ENCODE assay signal across 15 mouse cellular contexts in the genomic region with DNA sequence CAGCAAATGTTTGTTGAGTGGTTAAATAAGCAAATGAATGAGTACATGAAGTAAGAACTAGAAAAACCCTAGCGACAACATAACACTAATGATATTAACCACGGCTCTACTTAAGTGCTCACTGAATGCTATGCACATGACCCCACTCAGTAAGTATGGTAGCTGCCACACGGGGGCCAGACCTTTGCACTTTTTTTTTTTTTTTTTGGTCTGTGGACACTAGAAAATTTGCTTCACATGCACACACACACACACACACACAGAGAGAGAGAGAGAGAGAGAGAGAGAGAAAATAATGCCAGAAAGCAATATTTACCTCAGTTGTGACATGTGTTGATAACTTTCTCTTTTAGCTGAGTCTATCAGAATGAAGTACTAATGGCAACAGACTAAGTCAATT.
"Had no signal": no experiment of that assay in that cellular context is flagged by ENCODE, and none has a peak within 500 bp of the region (broad histone marks: within the 10 kb centered on the region; RNA-seq: fewer than 3 reads in every experiment).

No protein-coding gene starts in this region.

- H3K9ac ChIP-seq: neural tube, embryonic 13.5 days; neural tube, embryonic 15.5 days; stomach, embryonic 15.5 days had no signal

- H3K9me3 ChIP-seq: neural tube, embryonic 13.5 days; neural tube, embryonic 15.5 days; stomach, embryonic 15.5 days had no signal

- H3K4me2 ChIP-seq: neural tube, embryonic 13.5 days; neural tube, embryonic 15.5 days; stomach, embryonic 15.5 days had no signal

- H3K27ac ChIP-seq: neural tube, embryonic 15.5 days; stomach, embryonic 15.5 days; stomach, postnatal 0 days had no signal

- DNase-seq: right cerebral cortex, adult 18-20 months; right cerebral cortex, postnatal 14 days; right cerebral cortex, postnatal 25 days; right cerebral cortex, postnatal 4 days; spleen, adult 18-20 months; thymus, adult 18-20 months; thymus, adult 2 months; thymus, postnatal 14 days; thymus, postnatal 25 days; thymus, postnatal 36 days; thymus, postnatal 4 days had no signal

- H3K27me3 ChIP-seq: neural tube, embryonic 13.5 days; neural tube, embryonic 15.5 days; stomach, embryonic 15.5 days had no signal

- H3K36me3 ChIP-seq: neural tube, embryonic 13.5 days; neural tube, embryonic 15.5 days; stomach, embryonic 15.5 days had no signal

- H3K4me3 ChIP-seq: neural tube, embryonic 13.5 days; neural tube, embryonic 15.5 days; stomach, embryonic 15.5 days had no signal
